Mouse (Mus musculus) gastrocnemius, postnatal 10 days (tissue): ENCODE results near the gene Thrsp. TPM values are rescaled to one million over a fixed set of nuclear protein-coding genes. Genes with fewer than 3 reads are reported as not detected.

Experiments
- DNase-seq: peaks from one replicate; pipeline ENCODE4 v3.0.0; 2021; ENCODE audit warnings: mixed read lengths
- total RNA-seq, 2 experiments: library from RNA; stranded (reverse); gene quantifications; 2 replicates each; pipeline ENCODE4 v1.2.3; 2021

The Thrsp gene
- total RNA-seq, 2 experiments from 2014 or later: 32.6 to 44.3 TPM

- peak; percentile 57 for DNase-seq
Measured at GRCm38 (mm10) chr7:97418717-97419116, 1.2 kb upstream of the Thrsp start.

DNA sequence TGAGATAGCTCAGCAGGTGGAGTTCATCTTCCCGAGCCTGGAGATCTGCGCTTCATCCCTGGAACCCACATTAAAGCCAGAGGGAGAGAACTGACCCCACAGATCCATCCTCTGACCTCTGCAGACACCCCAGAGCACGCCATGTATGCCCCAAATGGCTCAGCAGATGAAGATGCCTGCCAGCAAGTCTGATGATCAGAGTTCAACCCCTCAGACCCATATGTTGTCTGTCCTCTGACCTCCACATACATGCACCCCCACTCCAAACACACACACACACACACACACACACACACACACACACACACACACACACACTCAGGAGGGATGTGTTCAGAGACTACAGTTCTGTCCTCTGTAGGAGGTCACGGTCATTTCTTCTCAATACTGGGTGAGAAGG lies 1.1 kb downstream of the Thrsp start:
- DNase-seq: no peak

GRCm38 (mm10) chr7:97414915-97415687 lies 2.4 kb downstream of the Thrsp start:
- DNase-seq: no peak

- DNase-seq: no peak
Measured at GRCm38 (mm10) chr7:97414426-97414825, 3.1 kb downstream of the Thrsp start.

GRCm38 (mm10) chr7:97413981-97414380 lies 3.5 kb downstream of the Thrsp start:
- no peak for DNase-seq

DNA sequence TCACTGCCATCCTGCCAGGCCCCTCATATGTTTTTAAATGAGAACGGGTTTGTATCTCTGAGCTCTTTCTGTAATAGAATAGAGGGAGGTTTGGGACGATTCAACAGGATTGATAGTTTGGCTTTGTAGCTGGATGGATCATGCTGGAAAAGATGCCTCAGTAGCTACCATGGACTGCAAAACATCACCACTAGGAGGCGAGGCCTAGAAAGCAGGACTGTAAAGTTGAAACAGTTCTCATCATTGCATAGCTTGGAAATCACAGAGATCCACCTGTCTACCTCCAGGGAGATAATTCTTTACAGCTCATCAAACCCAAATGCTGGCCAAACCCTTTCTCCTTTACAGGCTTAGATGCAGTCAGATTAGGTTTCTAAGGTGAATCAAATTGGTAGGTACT lies 6.0 kb downstream of the Thrsp start:
- no peak for DNase-seq

DNA sequence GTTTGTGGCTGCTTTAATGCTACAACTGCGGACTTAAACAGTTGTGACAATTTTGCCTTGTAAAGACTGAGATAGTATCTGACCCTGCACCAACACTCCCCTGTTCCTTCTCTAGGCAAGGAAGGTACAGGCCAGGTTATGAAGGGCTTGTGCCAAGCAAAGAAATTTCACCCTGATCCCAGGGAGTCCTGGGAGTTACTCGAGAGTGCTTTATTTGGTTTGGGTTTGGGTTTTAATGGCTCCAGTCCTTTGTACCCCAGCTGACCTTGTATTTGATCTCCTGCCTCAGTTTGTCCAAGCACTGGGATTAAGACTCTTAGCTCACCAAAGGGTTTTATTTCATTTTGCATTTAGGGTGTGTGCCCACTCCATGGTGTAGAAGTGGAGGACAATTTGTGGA lies 6.4 kb downstream of the Thrsp start:
- no peak for DNase-seq

GRCm38 (mm10) chr7:97407145-97407544 lies 10.4 kb downstream of the Thrsp start:
- DNase-seq: no peak

- DNase-seq: peak; percentile 73
Measured at GRCm38 (mm10) chr7:97399960-97400715, 17.4 kb downstream of the Thrsp start, which contains the start of gene Ndufc2. TSS of gene Ndufc2 (plus strand) at chr7:97400003.

DNA sequence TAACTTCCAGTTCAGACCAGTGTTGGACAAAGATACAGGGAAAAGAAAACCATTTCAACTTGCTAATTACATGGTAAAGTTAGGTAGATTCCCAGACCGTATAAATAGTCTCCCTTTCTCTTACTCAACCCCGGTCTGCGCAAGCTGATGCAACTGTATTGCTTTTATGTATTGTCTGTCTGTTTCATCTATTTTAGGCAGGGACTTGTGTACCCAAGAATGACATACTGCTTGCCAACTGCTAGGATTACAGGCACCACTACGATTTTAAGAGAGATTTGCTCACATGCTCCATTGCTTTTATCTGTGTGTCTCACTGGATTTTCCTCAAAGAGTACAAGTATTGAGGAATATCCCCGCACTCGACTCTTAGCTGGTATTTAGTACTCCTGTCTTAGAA lies 18.6 kb downstream of the Thrsp start:
- no peak for DNase-seq

DNA sequence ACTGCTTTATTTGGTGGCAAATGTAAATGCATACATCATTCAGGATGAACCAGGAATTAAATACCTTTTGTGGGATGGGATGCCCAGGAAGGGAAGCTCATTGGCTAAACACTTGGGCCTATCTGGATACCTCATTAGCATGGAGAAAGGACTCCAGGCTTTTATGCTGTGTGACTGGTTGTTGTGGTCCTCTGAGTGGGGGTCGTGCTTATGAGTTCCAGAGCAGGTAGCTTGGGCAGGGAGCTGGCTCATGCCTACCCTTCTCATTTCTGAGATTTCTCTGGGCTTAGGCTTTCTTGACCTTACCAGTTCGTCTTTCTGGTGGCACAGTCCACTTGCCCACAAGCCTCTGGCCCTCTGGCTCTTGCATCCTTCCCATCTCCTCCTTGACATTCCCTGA lies 23.2 kb downstream of the Thrsp start:
- DNase-seq: no peak

GRCm38 (mm10) chr7:97392079-97392445 lies 25.5 kb downstream of the Thrsp start:
- DNase-seq: no peak

GRCm38 (mm10) chr7:97391293-97392078 lies 26.0 kb downstream of the Thrsp start:
- DNase-seq: no peak

- no peak for DNase-seq
Measured at GRCm38 (mm10) chr7:97388541-97388940, 29.0 kb downstream of the Thrsp start.

DNA sequence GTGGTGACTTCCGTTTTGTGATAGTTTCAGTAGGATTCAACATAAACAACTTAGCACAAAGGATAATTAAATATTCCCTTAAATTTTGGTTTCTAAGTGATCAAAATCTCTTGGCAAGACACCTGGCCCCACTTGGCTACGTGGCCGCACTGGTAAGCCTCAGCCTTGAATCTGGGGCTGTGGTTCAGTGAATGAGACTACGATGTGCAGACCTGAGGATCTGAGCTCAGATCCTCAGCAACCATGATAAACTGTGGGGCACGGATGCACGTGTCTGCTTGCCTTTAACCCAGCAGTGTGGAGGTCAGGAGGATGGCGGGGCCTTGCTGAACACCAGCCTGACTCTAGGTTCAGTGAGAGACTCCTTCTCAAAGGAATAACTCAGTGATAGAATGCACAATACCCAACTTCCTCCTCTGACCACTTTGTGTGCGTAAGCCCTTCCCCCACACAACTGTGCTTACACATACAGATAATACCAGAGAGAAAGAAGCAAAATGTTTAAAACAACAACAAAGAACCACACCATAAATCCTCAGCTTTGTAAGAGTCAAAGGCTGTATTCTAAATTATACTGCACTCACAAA lies 29.9 kb downstream of the Thrsp start:
- DNase-seq: no peak

- peak; percentile 19 for DNase-seq
Measured at GRCm38 (mm10) chr7:97386806-97387370, 30.6 kb downstream of the Thrsp start.

DNA sequence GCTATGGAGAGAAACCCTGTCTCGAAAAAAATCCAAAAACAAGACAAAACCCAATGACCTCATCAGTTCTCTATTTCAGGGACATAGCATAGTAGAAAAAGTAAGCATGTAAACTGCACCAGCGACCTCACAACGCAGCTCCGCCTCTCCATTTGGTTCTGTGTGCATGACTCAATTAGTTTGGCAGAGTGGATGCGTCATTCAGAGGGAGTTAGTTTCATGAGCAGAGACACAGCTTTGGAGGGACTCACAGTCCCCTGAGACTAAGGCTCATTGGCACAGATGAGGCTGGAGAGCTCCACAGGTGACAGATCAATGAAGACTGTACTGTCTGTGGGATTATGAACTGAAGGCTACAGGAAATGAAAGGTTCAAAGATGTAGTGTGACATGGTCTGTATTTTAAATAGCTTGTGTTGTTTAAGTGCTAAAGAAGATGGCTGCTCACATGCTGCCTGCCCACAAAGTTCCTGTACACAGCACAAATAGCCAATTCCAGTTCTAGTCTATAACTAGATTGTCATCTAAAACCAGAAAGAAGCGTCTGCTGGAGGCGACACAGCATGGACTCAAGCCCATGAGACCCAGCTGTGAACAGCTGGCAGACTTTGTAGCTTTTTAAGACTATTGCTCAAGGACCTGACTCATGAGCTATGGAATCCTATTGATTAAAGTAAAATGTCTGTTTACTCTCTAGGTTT lies 31.3 kb downstream of the Thrsp start:
- no peak for DNase-seq

DNA sequence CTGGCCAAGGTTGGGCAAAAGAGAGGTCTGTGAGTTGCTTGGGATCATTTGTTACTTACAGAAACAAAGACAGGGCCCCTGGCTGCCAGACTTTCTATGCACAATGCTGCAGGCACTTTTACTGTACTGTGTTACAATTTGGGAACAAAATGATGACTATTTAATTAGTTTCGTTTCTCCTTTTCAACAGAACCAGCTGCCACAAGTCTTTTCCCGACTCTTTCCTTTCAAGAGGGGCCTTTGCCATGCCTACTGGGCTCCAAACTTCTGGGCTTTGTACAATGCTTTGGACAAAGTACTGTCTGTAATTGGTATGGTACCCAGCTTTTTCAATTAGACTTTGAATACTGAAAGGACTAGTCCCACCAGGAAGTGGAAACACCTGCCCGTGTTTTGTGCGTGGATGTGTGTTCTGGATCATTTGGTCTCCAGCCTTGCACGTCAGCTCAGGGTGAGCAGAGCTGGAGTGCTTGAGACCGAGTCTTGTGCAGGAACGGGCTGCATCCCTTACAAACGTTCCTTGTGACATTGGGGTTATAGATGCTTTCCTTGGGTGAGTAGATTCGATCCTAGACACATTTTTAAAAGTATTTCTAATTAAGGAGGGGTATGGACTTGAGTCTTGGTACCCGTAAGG lies 33.9 kb downstream of the Thrsp start:
- no peak for DNase-seq

- no peak for DNase-seq
Measured at GRCm38 (mm10) chr7:97382661-97383060, 34.9 kb downstream of the Thrsp start.

DNA sequence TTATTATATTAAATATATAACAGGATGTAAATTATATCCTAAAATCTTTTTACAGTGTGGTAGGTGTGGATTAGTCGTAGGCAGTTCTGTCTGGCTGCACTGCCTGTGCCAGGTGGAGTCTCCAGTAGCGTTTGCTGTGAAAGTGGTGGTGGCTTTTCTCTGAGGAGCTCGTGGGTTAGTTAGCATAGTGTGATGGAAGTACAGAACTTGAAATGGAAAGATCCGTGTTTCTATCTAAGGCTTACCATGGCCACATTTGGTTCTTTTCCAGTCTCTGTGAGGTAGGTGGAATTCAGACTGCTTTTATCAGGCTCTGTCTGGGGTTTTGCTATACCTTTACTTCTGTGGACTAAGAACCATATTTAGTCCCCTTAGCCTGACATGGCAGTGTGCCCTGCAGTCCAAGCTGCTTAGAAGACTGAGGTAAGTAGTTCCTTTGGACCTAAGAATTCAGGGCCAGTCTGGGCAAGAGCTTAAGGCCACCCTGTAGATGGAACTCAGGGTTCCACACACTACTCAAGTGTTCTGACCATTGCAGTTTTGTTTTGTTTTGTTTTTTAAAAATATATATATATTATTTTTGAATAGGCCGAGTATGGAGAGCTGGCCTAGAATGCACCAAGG lies 36.9 kb downstream of the Thrsp start:
- no peak for DNase-seq

DNA sequence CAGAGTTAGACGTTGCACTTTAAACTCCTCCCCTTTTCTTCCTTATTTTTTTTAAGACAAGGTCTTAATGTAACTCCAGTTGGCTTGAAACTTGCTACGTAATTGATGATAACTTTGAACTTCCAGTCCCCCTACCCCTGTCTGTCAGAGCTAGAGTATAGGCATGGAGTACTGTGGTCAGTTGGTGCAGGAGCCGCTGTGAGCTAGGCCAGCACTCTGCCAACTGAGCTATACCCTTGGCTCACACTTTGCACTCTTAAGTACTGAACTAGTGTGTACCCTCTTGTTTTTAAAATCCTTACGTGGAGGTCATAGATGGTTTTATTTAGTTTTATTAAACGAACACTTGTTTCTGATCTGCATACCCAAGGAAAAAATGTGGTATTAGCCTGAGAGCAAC lies 38.2 kb downstream of the Thrsp start:
- no peak for DNase-seq
